Comparison of ENCODE assay signal across 8 mouse cellular contexts in the genomic region with DNA sequence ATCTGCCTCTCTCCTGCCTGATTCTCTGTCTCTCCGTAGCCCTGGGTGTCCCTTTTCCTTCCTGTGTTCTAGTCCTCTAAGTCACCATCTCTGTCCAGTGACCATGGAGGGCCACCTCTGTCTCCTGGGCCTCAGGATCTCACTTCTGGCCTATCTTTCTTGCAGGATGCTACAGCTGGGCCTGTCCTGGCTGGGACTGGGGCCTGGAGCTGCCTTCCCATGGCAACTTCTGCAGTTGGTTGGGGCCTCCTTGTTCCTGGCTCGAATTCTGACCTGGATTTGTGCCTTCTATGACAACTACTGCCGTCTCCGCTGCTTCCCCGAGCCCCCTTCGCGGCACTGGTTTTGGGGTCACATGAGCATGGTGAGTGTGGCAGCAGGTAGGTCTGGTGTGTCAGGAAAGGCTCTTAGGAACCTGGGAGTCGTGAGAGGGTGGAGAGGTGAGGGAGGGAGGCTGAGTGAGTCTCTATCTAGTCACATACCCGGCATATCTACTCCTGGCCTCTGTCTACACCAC. TPM values are rescaled to one million over a fixed set of nuclear protein-coding genes. Genes with fewer than 3 reads are reported as not detected.
DNase-seq lines count a peak whose midpoint lies in the region; ATAC-seq and TF ChIP-seq lines count a peak whose summit lies in the region.

No protein-coding gene starts in this region.

- H3K4me3 ChIP-seq in neural tube, embryonic 11.5 days (ENCODE audit: low read depth, low read length): peak overlapping the region; percentile 45
- peak overlapping the region; percentile 38 for H3K4me3 ChIP-seq in forebrain, embryonic 11.5 days (ENCODE audit: low read depth, low read length)
- H3K4me3 ChIP-seq in intestine, postnatal 0 days (ENCODE audit: low read depth, low read length): peak overlapping the region; percentile 59
- H3K4me3 ChIP-seq in midbrain, embryonic 12.5 days: peak overlapping the region; percentile 50

- no peak for DNase-seq in neural tube, embryonic 11.5 days (ENCODE audit: low spot score)
- DNase-seq in neural tube, embryonic 10.5 days (ENCODE audit: extremely low spot score, low spot score): no peak
- DNase-seq in forebrain, embryonic 11.5 days (ENCODE audit: low spot score): no peak
- no peak for DNase-seq in left cerebral cortex, postnatal 14 days (ENCODE audit: low spot score in 2 of 2)
- no peak for DNase-seq in layer of hippocampus, postnatal 14 days (ENCODE audit: low spot score in 2 of 2)
- no peak for DNase-seq in B cell, adult 2 months

- intact Hi-C loops in left cerebral cortex, postnatal 14 days (cut with DNase I): no loop called here

- H3K4me2 ChIP-seq in neural tube, embryonic 11.5 days (ENCODE audit: low read depth): peak overlapping the region; percentile 88
- H3K4me2 ChIP-seq in forebrain, embryonic 11.5 days (ENCODE audit: low read depth, low read length, severe bottlenecking): peak overlapping the region; percentile 86
- H3K4me2 ChIP-seq in intestine, postnatal 0 days (replicated peaks; ENCODE audit: low read depth): peak overlapping the region; percentile 90
- H3K4me2 ChIP-seq in midbrain, embryonic 12.5 days (replicated peaks): peak overlapping the region; percentile 75

- no peaks in the 10 kb centered on the region for H3K36me3 ChIP-seq in neural tube, embryonic 11.5 days (ENCODE audit: control insufficient read depth, insufficient read depth, low read length)
- no peaks in the 10 kb centered on the region for H3K36me3 ChIP-seq in forebrain, embryonic 11.5 days (ENCODE audit: control insufficient read depth, insufficient read depth, low read length)
- no peaks in the 10 kb centered on the region for H3K36me3 ChIP-seq in intestine, postnatal 0 days (ENCODE audit: control insufficient read depth, insufficient read depth)
- H3K36me3 ChIP-seq in midbrain, embryonic 12.5 days: no peaks in the 10 kb centered on the region

- peak overlapping the region; percentile 45; the same call in 1 of the 2 replicates for H3K27ac ChIP-seq in neural tube, embryonic 11.5 days (ENCODE audit: low read depth, low read length)
- peak overlapping the region; percentile 25; the same call in 1 of the 2 replicates for H3K27ac ChIP-seq in forebrain, embryonic 11.5 days (ENCODE audit: low read depth, low read length)
- H3K27ac ChIP-seq in intestine, postnatal 0 days (ENCODE audit: low read depth, low read length): no peak overlapping the region
- H3K27ac ChIP-seq in midbrain, embryonic 12.5 days (replicated peaks): peak overlapping the region; percentile 84

- TF ChIP-seq CTCF in intestine, postnatal 0 days (IDR thresholded peaks at IDR 0.05; ENCODE audit: low read depth): no peak

- H3K9me3 ChIP-seq in neural tube, embryonic 11.5 days (ENCODE audit: control insufficient read depth, low read length): no peaks in the 10 kb centered on the region
- H3K9me3 ChIP-seq in forebrain, embryonic 11.5 days (ENCODE audit: control insufficient read depth, low read length): no peaks in the 10 kb centered on the region
- H3K9me3 ChIP-seq in intestine, postnatal 0 days (ENCODE audit: control insufficient read depth): no peaks in the 10 kb centered on the region
- H3K9me3 ChIP-seq in midbrain, embryonic 12.5 days: no peaks in the 10 kb centered on the region

- peaks cover 6% of the 10 kb centered on the region; the same call in 1 of the 2 replicates for H3K4me1 ChIP-seq in neural tube, embryonic 11.5 days (ENCODE audit: control insufficient read depth, insufficient read depth, low read length)
- H3K4me1 ChIP-seq in forebrain, embryonic 11.5 days (replicated peaks; ENCODE audit: control insufficient read depth, insufficient read depth, low read length): peaks cover 4% of the 10 kb centered on the region; the same call in 1 of the 2 replicates
- peaks cover 10% of the 10 kb centered on the region; the same call in 1 of the 2 replicates for H3K4me1 ChIP-seq in intestine, postnatal 0 days (replicated peaks; ENCODE audit: control insufficient read depth, insufficient read depth, low read length)
- peaks cover 19% of the 10 kb centered on the region for H3K4me1 ChIP-seq in midbrain, embryonic 12.5 days

- 44% methylated on average over 9 of the region's 9 CpGs for WGBS in neural tube, embryonic 11.5 days
- WGBS in forebrain, embryonic 11.5 days: 39% methylated on average over 9 of the region's 9 CpGs
- WGBS in intestine, postnatal 0 days: 45% methylated on average over 9 of the region's 9 CpGs
- 39% methylated on average over 9 of the region's 9 CpGs for WGBS in midbrain, embryonic 12.5 days

- H3K9ac ChIP-seq in neural tube, embryonic 11.5 days (ENCODE audit: low read length): peak overlapping the region; percentile 62
- H3K9ac ChIP-seq in forebrain, embryonic 11.5 days (ENCODE audit: low read length): peak overlapping the region; percentile 48
- H3K9ac ChIP-seq in intestine, postnatal 0 days (ENCODE audit: low read depth, low read length): peak overlapping the region; percentile 62
- H3K9ac ChIP-seq in midbrain, embryonic 12.5 days (replicated peaks): peak overlapping the region; percentile 64

- H3K27me3 ChIP-seq in neural tube, embryonic 11.5 days (ENCODE audit: control insufficient read depth, insufficient read depth, low read length): no peaks in the 10 kb centered on the region
- H3K27me3 ChIP-seq in forebrain, embryonic 11.5 days (ENCODE audit: control insufficient read depth, insufficient read depth, low read length): no peaks in the 10 kb centered on the region
- H3K27me3 ChIP-seq in intestine, postnatal 0 days (replicated peaks; ENCODE audit: control insufficient read depth, insufficient read depth, low read length): no peaks in the 10 kb centered on the region
- no peaks in the 10 kb centered on the region for H3K27me3 ChIP-seq in midbrain, embryonic 12.5 days

- 0 out of 2 replicates have a peak, but pooled peaks have one; percentile 48 for ATAC-seq in neural tube, embryonic 11.5 days (ENCODE audit: insufficient read depth, low FRiP score, low TSS enrichment)
- no peak; the same call in 1 of the 2 replicates for ATAC-seq in forebrain, embryonic 11.5 days (replicated peaks; ENCODE audit: low FRiP score)
- peak; percentile 46; the same call in 1 of the 2 replicates for ATAC-seq in intestine, postnatal 0 days
- ATAC-seq in midbrain, embryonic 12.5 days (ENCODE audit: low FRiP score, low read depth): no peak; the same call in 1 of the 2 replicates

RNA-seq across cellular contexts. Expression of gene Cyp4f17, which starts 0.9 kb away (rescaled TPM):
- 6.6 TPM in 2 replicates for polyA plus RNA-seq in neural tube, embryonic 11.5 days (2014; fragmentation: Nextera tagmentation; extraction: Ambion mirVana)
- polyA plus RNA-seq in forebrain, embryonic 11.5 days (2014; fragmentation: Nextera tagmentation; extraction: Ambion mirVana): 6.6 and 7.9 TPM in 2 replicates
- 1.9 and 2.7 TPM in 2 replicates for polyA plus RNA-seq in intestine, postnatal 0 days (2015; fragmentation: Nextera tagmentation; extraction: Ambion mirVana)
- polyA plus RNA-seq in midbrain, embryonic 12.5 days (2016; fragmentation: Nextera tagmentation; extraction: Ambion mirVana): 11.4 and 11.7 TPM in 2 replicates
- 1 to 10 TPM; 3.7 to 3.8 TPM for total RNA-seq in left cerebral cortex, postnatal 14 days (2021)
- 1 to 10 TPM; 3.9 to 6.5 TPM for total RNA-seq in layer of hippocampus, postnatal 14 days (2021)

RNA-seq across cellular contexts. Expression of gene Cyp4f16, which starts 29.6 kb away (rescaled TPM):
- 11.3 and 12.1 TPM in 2 replicates for polyA plus RNA-seq in neural tube, embryonic 11.5 days (2014; fragmentation: Nextera tagmentation; extraction: Ambion mirVana)
- polyA plus RNA-seq in forebrain, embryonic 11.5 days (2014; fragmentation: Nextera tagmentation; extraction: Ambion mirVana): 13.4 and 13.5 TPM in 2 replicates
- polyA plus RNA-seq in intestine, postnatal 0 days (2015; fragmentation: Nextera tagmentation; extraction: Ambion mirVana): 95.4 and 102 TPM in 2 replicates
- polyA plus RNA-seq in midbrain, embryonic 12.5 days (2016; fragmentation: Nextera tagmentation; extraction: Ambion mirVana): 16.7 and 19.9 TPM in 2 replicates
- total RNA-seq in left cerebral cortex, postnatal 14 days (2021): 1 to 10 TPM; 5.8 to 5.9 TPM
- 1 to 10 TPM; 6.0 to 7.7 TPM for total RNA-seq in layer of hippocampus, postnatal 14 days (2021)

RNA-seq across cellular contexts. Expression of gene Cyp4f39, which starts 54.3 kb away (rescaled TPM):
- 0.53 and 0.74 TPM in 2 replicates for polyA plus RNA-seq in neural tube, embryonic 11.5 days (2014; fragmentation: Nextera tagmentation; extraction: Ambion mirVana)
- 0.28 and 0.33 TPM in 2 replicates for polyA plus RNA-seq in forebrain, embryonic 11.5 days (2014; fragmentation: Nextera tagmentation; extraction: Ambion mirVana)
- polyA plus RNA-seq in intestine, postnatal 0 days (2015; fragmentation: Nextera tagmentation; extraction: Ambion mirVana): 0.46 and 0.59 TPM in 2 replicates
- polyA plus RNA-seq in midbrain, embryonic 12.5 days (2016; fragmentation: Nextera tagmentation; extraction: Ambion mirVana): 0.48 and 0.56 TPM in 2 replicates
- not detected for total RNA-seq in left cerebral cortex, postnatal 14 days (2021)
- total RNA-seq in layer of hippocampus, postnatal 14 days (2021): not detected

Comparison
In these comparisons a context has a peak if more than half of its experiments do, and no peak if none do; other contexts are left out.
1. ATAC-seq: peak in neural tube, embryonic 11.5 days (single experiment) and intestine, postnatal 0 days (single experiment); none in forebrain, embryonic 11.5 days (single experiment) and midbrain, embryonic 12.5 days (single experiment).
2. Peak in every context shown above with its lines, with median percentiles within 50 percentile points of each other: H3K4me2 ChIP-seq, H3K4me3 ChIP-seq and H3K9ac ChIP-seq.